In the genomic region with DNA sequence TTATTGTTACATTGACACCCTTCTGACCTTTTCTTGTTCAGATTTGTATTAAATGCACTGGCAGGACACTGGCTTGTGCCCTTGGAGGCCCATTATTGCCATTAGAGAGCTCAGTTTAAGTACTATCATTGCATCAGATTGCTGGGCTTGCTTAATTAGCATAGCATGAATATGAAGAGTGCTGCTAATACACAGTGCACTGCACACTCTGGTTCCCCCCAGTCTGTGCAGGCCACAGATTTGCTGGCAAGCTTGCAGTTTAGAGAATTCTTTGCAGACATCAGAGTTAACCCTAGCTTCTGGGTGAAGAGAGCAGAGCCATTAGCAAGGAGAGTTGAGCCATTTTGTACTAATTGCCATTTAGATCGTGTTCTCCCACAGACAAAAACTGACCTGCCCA, we compare ENCODE assay signal across 20 mouse cellular contexts.
DNase-seq lines count a peak whose midpoint lies in the region; ATAC-seq and TF ChIP-seq lines count a peak whose summit lies in the region.
"Had no signal": no experiment of that assay in that cellular context is flagged by ENCODE, and none has a peak within 500 bp of the region (broad histone marks: within the 10 kb centered on the region; RNA-seq: fewer than 3 reads in every experiment).

No protein-coding gene starts in this region.

- no peak for TF ChIP-seq POLR2A in brain, embryonic 14.5 days (IDR thresholded peaks at IDR 0.05; ENCODE audit: borderline replicate concordance, extremely low read depth, insufficient read depth, insufficient read length, poor library complexity, severe bottlenecking)

- no peak overlapping the region for H3K27ac ChIP-seq in midbrain, embryonic 11.5 days (ENCODE audit: low read depth, low read length)
- H3K27ac ChIP-seq in midbrain, postnatal 0 days (ENCODE audit: low read depth, low read length) = no peak overlapping the region
- no peak overlapping the region for H3K27ac ChIP-seq in hindbrain, embryonic 14.5 days
- H3K27ac ChIP-seq in neural tube, embryonic 13.5 days (replicated peaks) = no peak overlapping the region
- H3K27ac ChIP-seq: embryonic facial prominence, embryonic 15.5 days; heart, embryonic 15.5 days; layer of hippocampus, adult 2 months; left cerebral cortex, adult 2 months; limb, embryonic 13.5 days; liver, embryonic 15.5 days; stomach, postnatal 0 days had no signal

- no peak for DNase-seq in midbrain, embryonic 11.5 days (ENCODE audit: low spot score, missing footprints)
- DNase-seq in midbrain, postnatal 0 days (ENCODE audit: low spot score) = no peak
- DNase-seq in brain, embryonic 14.5 days (ENCODE audit: low read depth) = peak; percentile 81
- no peak for DNase-seq in hindbrain, embryonic 14.5 days (ENCODE audit: low spot score)
- no peak for DNase-seq in T-cell, adult 2 months (ENCODE audit: low spot score)
- no peak for DNase-seq in layer of hippocampus, postnatal 10 days (ENCODE audit: low spot score in 2 of 2)
- DNase-seq: adrenal gland, adult 2 months; B cell, adult 2 months; cerebellum, adult 18-20 months; kidney, adult 9 months; lung, postnatal 10 days; thymus, postnatal 36 days had no signal

- H3K9ac ChIP-seq in midbrain, embryonic 11.5 days (ENCODE audit: low read length) = no peak overlapping the region
- no peak overlapping the region for H3K9ac ChIP-seq in midbrain, postnatal 0 days (replicated peaks; ENCODE audit: low read length, poor library complexity, severe bottlenecking)
- H3K9ac ChIP-seq in hindbrain, embryonic 14.5 days = no peak overlapping the region
- no peak overlapping the region for H3K9ac ChIP-seq in neural tube, embryonic 13.5 days
- H3K9ac ChIP-seq: embryonic facial prominence, embryonic 15.5 days; heart, embryonic 15.5 days; limb, embryonic 13.5 days; liver, embryonic 15.5 days had no signal

- peak; percentile 50; the same call in 1 of the 2 replicates for ATAC-seq in midbrain, embryonic 11.5 days (ENCODE audit: low FRiP score)
- no peak for ATAC-seq in midbrain, postnatal 0 days (ENCODE audit: low FRiP score)
- peak; percentile 31; the same call in 1 of the 2 replicates for ATAC-seq in hindbrain, embryonic 14.5 days (ENCODE audit: low FRiP score)
- peak; percentile 65 for ATAC-seq in neural tube, embryonic 13.5 days (ENCODE audit: low read depth)

- no peak overlapping the region for H3K4me3 ChIP-seq in midbrain, embryonic 11.5 days (ENCODE audit: low read depth, low read length)
- H3K4me3 ChIP-seq in midbrain, postnatal 0 days (ENCODE audit: low read depth, low read length) = no peak overlapping the region
- H3K4me3 ChIP-seq in hindbrain, embryonic 14.5 days (replicated peaks; ENCODE audit: low read length) = no peak overlapping the region
- no peak overlapping the region for H3K4me3 ChIP-seq in neural tube, embryonic 13.5 days
- H3K4me3 ChIP-seq: embryonic facial prominence, embryonic 15.5 days; heart, embryonic 15.5 days; layer of hippocampus, adult 2 months; left cerebral cortex, adult 2 months; limb, embryonic 13.5 days; liver, embryonic 15.5 days had no signal

- H3K9me3 ChIP-seq in midbrain, embryonic 11.5 days (ENCODE audit: control insufficient read depth, low read length) = no peaks in the 10 kb centered on the region
- H3K9me3 ChIP-seq in midbrain, postnatal 0 days (ENCODE audit: low read length) = no peaks in the 10 kb centered on the region
- H3K9me3 ChIP-seq in hindbrain, embryonic 14.5 days (ENCODE audit: control insufficient read depth, low read length) = no peaks in the 10 kb centered on the region
- no peaks in the 10 kb centered on the region for H3K9me3 ChIP-seq in neural tube, embryonic 13.5 days
- H3K9me3 ChIP-seq: embryonic facial prominence, embryonic 15.5 days; heart, embryonic 15.5 days; limb, embryonic 13.5 days; liver, embryonic 15.5 days had no signal

- no peak overlapping the region for H3K4me2 ChIP-seq in midbrain, embryonic 11.5 days
- H3K4me2 ChIP-seq in midbrain, postnatal 0 days (ENCODE audit: low read depth, low read length, poor library complexity, severe bottlenecking) = no peak overlapping the region
- H3K4me2 ChIP-seq in hindbrain, embryonic 14.5 days (replicated peaks) = no peak overlapping the region
- no peak overlapping the region for H3K4me2 ChIP-seq in neural tube, embryonic 13.5 days
- H3K4me2 ChIP-seq: embryonic facial prominence, embryonic 15.5 days; heart, embryonic 15.5 days; limb, embryonic 13.5 days; liver, embryonic 15.5 days had no signal

- H3K36me3 ChIP-seq in midbrain, embryonic 11.5 days (ENCODE audit: control insufficient read depth, insufficient read depth, low read length) = no peaks in the 10 kb centered on the region
- no peaks in the 10 kb centered on the region for H3K36me3 ChIP-seq in midbrain, postnatal 0 days (ENCODE audit: insufficient read depth, low read length)
- H3K36me3 ChIP-seq in hindbrain, embryonic 14.5 days (replicated peaks; ENCODE audit: control insufficient read depth, insufficient read depth) = no peaks in the 10 kb centered on the region
- no peaks in the 10 kb centered on the region for H3K36me3 ChIP-seq in neural tube, embryonic 13.5 days
- H3K36me3 ChIP-seq: embryonic facial prominence, embryonic 15.5 days; heart, embryonic 15.5 days; limb, embryonic 13.5 days; liver, embryonic 15.5 days had no signal

- WGBS in midbrain, embryonic 11.5 days = 68% methylated on average over 1 of the region's 1 CpGs
- 70% methylated on average over 1 of the region's 1 CpGs for WGBS in midbrain, postnatal 0 days
- whole genome bisulfite sequencing in hindbrain, embryonic 14.5 days = 39% methylated on average over 1 of the region's 1 CpGs
- WGBS in neural tube, embryonic 13.5 days = 28% methylated on average over 1 of the region's 1 CpGs

- no peaks in the 10 kb centered on the region for H3K4me1 ChIP-seq in midbrain, embryonic 11.5 days (ENCODE audit: control insufficient read depth, insufficient read depth, low read length)
- no peaks in the 10 kb centered on the region for H3K4me1 ChIP-seq in midbrain, postnatal 0 days (ENCODE audit: insufficient read depth, low read length)
- H3K4me1 ChIP-seq in hindbrain, embryonic 14.5 days (replicated peaks; ENCODE audit: control insufficient read depth, insufficient read depth, low read length) = no peaks in the 10 kb centered on the region
- no peaks in the 10 kb centered on the region for H3K4me1 ChIP-seq in neural tube, embryonic 13.5 days (replicated peaks)
- H3K4me1 ChIP-seq: embryonic facial prominence, embryonic 15.5 days; heart, embryonic 15.5 days; limb, embryonic 13.5 days; liver, embryonic 15.5 days had no signal

- TF ChIP-seq CTCF in midbrain, postnatal 0 days (IDR thresholded peaks at IDR 0.05) = no peak
- TF ChIP-seq CTCF in brain, embryonic 14.5 days (IDR thresholded peaks at IDR 0.05; ENCODE audit: borderline replicate concordance, extremely low read depth, insufficient read depth, insufficient read length) = no peak

- no peaks in the 10 kb centered on the region for H3K27me3 ChIP-seq in midbrain, embryonic 11.5 days (ENCODE audit: control insufficient read depth, insufficient read depth, low read length)
- no peaks in the 10 kb centered on the region for H3K27me3 ChIP-seq in midbrain, postnatal 0 days (ENCODE audit: insufficient read depth, low read length)
- no peaks in the 10 kb centered on the region for H3K27me3 ChIP-seq in hindbrain, embryonic 14.5 days (ENCODE audit: control insufficient read depth, insufficient read depth, low read length)
- H3K27me3 ChIP-seq in neural tube, embryonic 13.5 days = no peaks in the 10 kb centered on the region
- H3K27me3 ChIP-seq: embryonic facial prominence, embryonic 15.5 days; heart, embryonic 15.5 days; limb, embryonic 13.5 days; liver, embryonic 15.5 days had no signal
